Comparison of ENCODE assay signal across 8 mouse cellular contexts in the genomic region with DNA sequence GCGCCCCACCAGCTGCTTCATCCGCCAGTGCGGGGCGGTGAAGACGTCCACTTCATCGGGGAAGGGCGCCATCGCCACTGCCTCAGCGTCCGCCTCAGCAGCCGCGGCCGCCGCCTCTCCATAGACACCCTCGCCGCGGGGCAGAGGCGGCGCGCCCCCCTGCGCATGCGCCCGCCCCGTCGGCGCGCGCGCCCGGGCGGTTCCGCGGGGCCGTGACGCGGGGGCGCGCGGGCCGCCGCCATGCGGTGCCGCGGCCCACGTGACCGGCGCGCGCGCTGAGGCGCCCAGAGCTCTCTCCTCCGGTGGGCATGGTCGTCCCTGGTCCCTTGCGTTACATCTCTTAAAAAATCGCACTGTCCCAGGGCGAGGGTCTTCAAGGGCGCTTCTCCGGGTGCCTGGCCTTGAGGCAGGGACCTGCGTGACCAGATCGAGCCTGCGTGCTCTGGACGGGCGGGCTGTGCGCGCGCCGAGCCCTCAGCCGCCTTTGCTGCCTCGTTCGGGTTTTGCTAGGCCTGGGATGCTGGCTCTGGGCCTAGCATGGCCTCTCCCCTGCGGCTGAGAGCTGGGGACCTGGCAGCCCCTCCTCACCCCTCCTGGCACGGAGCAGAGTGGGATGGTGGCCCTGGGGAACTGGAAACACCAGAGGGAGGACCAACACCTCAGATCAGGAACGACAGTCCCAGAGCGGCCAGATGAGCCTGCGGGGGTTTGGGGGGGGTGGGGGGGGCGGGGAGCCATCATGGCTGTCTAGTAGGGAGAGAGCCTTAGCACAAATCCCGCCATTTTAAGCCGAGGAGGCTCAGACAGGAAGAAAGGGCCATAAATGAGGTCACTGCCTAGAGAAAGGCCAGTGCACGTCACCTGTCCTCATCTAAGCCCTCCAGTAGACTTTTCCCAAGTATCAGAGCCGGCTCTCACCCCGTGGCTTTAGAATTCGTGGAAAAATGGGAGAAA. TPM values are rescaled to one million over a fixed set of nuclear protein-coding genes. Genes with fewer than 3 reads are reported as not detected.
DNase-seq lines count a peak whose midpoint lies in the region; ATAC-seq and TF ChIP-seq lines count a peak whose summit lies in the region.

No protein-coding gene starts in this region.

- H3K36me3 ChIP-seq in heart, embryonic 12.5 days = 0 out of 2 replicates have a peak, but pooled peaks cover 3% of the 10 kb centered on the region
- no peaks in the 10 kb centered on the region for H3K36me3 ChIP-seq in kidney, postnatal 0 days (ENCODE audit: insufficient read depth, low read length)
- H3K36me3 ChIP-seq in liver, embryonic 13.5 days = no peaks in the 10 kb centered on the region
- no peaks in the 10 kb centered on the region for H3K36me3 ChIP-seq in stomach, embryonic 15.5 days

- 4% methylated on average over 82 of the region's 82 CpGs for WGBS in heart, embryonic 12.5 days
- WGBS in kidney, postnatal 0 days = 2% methylated on average over 81 of the region's 82 CpGs
- WGBS in liver, embryonic 13.5 days (ENCODE audit: insufficient replicate concordance) = 4% methylated on average over 74 of the region's 82 CpGs
- WGBS in stomach, embryonic 15.5 days = 3% methylated on average over 80 of the region's 82 CpGs

- H3K4me2 ChIP-seq in heart, embryonic 12.5 days = peak overlapping the region; percentile 78
- peak overlapping the region; percentile 84 for H3K4me2 ChIP-seq in kidney, postnatal 0 days (ENCODE audit: low read length)
- peak overlapping the region; percentile 95 for H3K4me2 ChIP-seq in liver, embryonic 13.5 days
- H3K4me2 ChIP-seq in stomach, embryonic 15.5 days = peak overlapping the region; percentile 81

- peak; percentile 93 for TF ChIP-seq POLR2A in brain, embryonic 14.5 days (IDR thresholded peaks at IDR 0.05; ENCODE audit: borderline replicate concordance, extremely low read depth, insufficient read depth, insufficient read length, poor library complexity, severe bottlenecking)

- TF ChIP-seq CTCF in brain, embryonic 14.5 days (IDR thresholded peaks at IDR 0.05; ENCODE audit: borderline replicate concordance, extremely low read depth, insufficient read depth, insufficient read length) = no peak
- TF ChIP-seq CTCF in kidney, postnatal 0 days (IDR thresholded peaks at IDR 0.05; ENCODE audit: low read depth) = no peak

- no peaks in the 10 kb centered on the region for H3K27me3 ChIP-seq in heart, embryonic 12.5 days (replicated peaks)
- no peaks in the 10 kb centered on the region for H3K27me3 ChIP-seq in kidney, postnatal 0 days (ENCODE audit: insufficient read depth, low read length)
- no peaks in the 10 kb centered on the region for H3K27me3 ChIP-seq in liver, embryonic 13.5 days
- H3K27me3 ChIP-seq in stomach, embryonic 15.5 days (replicated peaks) = no peaks in the 10 kb centered on the region

- H3K27ac ChIP-seq in heart, embryonic 12.5 days (ENCODE audit: poor library complexity, severe bottlenecking) = peak overlapping the region; percentile 92
- H3K27ac ChIP-seq in kidney, postnatal 0 days = peak overlapping the region; percentile 93
- peak overlapping the region; percentile 81 for H3K27ac ChIP-seq in liver, embryonic 13.5 days
- H3K27ac ChIP-seq in stomach, embryonic 15.5 days = peak overlapping the region; percentile 92

- peak; percentile 82 for ATAC-seq in erythroblast, adult 5-6 weeks (replicated peaks; ENCODE audit: low FRiP score, poor library complexity, severe bottlenecking)
- ATAC-seq in heart, embryonic 12.5 days (ENCODE audit: insufficient number of reproducible peaks, low FRiP score) = peak; percentile 92
- peak; percentile 93 for ATAC-seq in kidney, postnatal 0 days (replicated peaks; ENCODE audit: low FRiP score, low read depth)
- peak; percentile 88 for ATAC-seq in liver, embryonic 13.5 days (ENCODE audit: low read depth)
- ATAC-seq in stomach, embryonic 15.5 days (ENCODE audit: insufficient read depth, low FRiP score, low read depth) = peak; percentile 89

- DNase-seq in CD4-positive helper T cell, adult 2 months (ENCODE audit: low read depth, low spot score) = peak; percentile 87
- DNase-seq in brain, embryonic 14.5 days (ENCODE audit: low read depth) = peak; percentile 92
- DNase-seq in kidney, postnatal 0 days (ENCODE audit: low spot score) = peak; percentile 82
- peak; percentile 66 for DNase-seq in liver, embryonic 13.5 days
- peak; percentile 85 for DNase-seq in neural tube, embryonic 10.5 days (ENCODE audit: extremely low spot score, low spot score)

- H3K4me1 ChIP-seq in heart, embryonic 12.5 days (replicated peaks) = peaks cover 15% of the 10 kb centered on the region
- 0 out of 2 replicates have a peak, but pooled peaks cover 10% of the 10 kb centered on the region for H3K4me1 ChIP-seq in kidney, postnatal 0 days (replicated peaks; ENCODE audit: insufficient read depth, low read length)
- H3K4me1 ChIP-seq in liver, embryonic 13.5 days (replicated peaks) = peaks cover 44% of the 10 kb centered on the region
- peaks cover 10% of the 10 kb centered on the region for H3K4me1 ChIP-seq in stomach, embryonic 15.5 days

- peak overlapping the region; percentile 97 for H3K9ac ChIP-seq in heart, embryonic 12.5 days
- peak overlapping the region; percentile 97 for H3K9ac ChIP-seq in kidney, postnatal 0 days (ENCODE audit: low read depth, low read length)
- H3K9ac ChIP-seq in liver, embryonic 13.5 days = peak overlapping the region; percentile 94
- H3K9ac ChIP-seq in stomach, embryonic 15.5 days = peak overlapping the region; percentile 89

- peak overlapping the region; percentile 85 for H3K4me3 ChIP-seq in heart, embryonic 12.5 days
- peak overlapping the region; percentile 92 for H3K4me3 ChIP-seq in kidney, postnatal 0 days (replicated peaks; ENCODE audit: low read depth, low read length)
- H3K4me3 ChIP-seq in liver, embryonic 13.5 days (replicated peaks) = peak overlapping the region; percentile 88
- peak overlapping the region; percentile 87 for H3K4me3 ChIP-seq in stomach, embryonic 15.5 days (replicated peaks)

- no peaks in the 10 kb centered on the region for H3K9me3 ChIP-seq in heart, embryonic 12.5 days (replicated peaks)
- H3K9me3 ChIP-seq in kidney, postnatal 0 days (replicated peaks; ENCODE audit: low read length) = no peaks in the 10 kb centered on the region
- no peaks in the 10 kb centered on the region for H3K9me3 ChIP-seq in liver, embryonic 13.5 days (replicated peaks)
- H3K9me3 ChIP-seq in stomach, embryonic 15.5 days = no peaks in the 10 kb centered on the region

RNA-seq across cellular contexts. Expression of a gene that starts 36.4 kb away (rescaled TPM):
- 0.04 and 0.11 TPM in 2 replicates for polyA plus RNA-seq in brain, embryonic 14.5 days (2012; rRNA removed)
- total RNA-seq in erythroblast, adult 5-6 weeks (2015; ENCODE audit: low replicate concordance) = 0.96 and 8.4 TPM in 2 replicates
- 4.9 and 5.4 TPM in 2 replicates for total RNA-seq in erythroblast, adult 5-6 weeks (2017; ENCODE audit: low replicate concordance)
- polyA plus RNA-seq in heart, embryonic 12.5 days (2016; fragmentation: Nextera tagmentation; extraction: Ambion mirVana) = 0.06 and 0.09 TPM in 2 replicates
- polyA plus RNA-seq in kidney, postnatal 0 days (2015; fragmentation: Nextera tagmentation; extraction: Ambion mirVana) = 4.0 and 4.1 TPM in 2 replicates
- polyA plus RNA-seq in liver, embryonic 13.5 days (2015; fragmentation: Nextera tagmentation; extraction: Ambion mirVana) = 0.16 and 0.35 TPM in 2 replicates
- polyA plus RNA-seq in stomach, embryonic 15.5 days (2015; fragmentation: Nextera tagmentation; extraction: Ambion mirVana) = 0.72 and 3.0 TPM in 2 replicates

RNA-seq across cellular contexts. Expression of a gene that starts 39.2 kb away (rescaled TPM):
- polyA plus RNA-seq in brain, embryonic 14.5 days (2012; rRNA removed) = 51.5 and 53.7 TPM in 2 replicates
- total RNA-seq in erythroblast, adult 5-6 weeks (2015; ENCODE audit: low replicate concordance) = 20.1 and 25.2 TPM in 2 replicates
- total RNA-seq in erythroblast, adult 5-6 weeks (2017; ENCODE audit: low replicate concordance) = 20.9 and 21.9 TPM in 2 replicates
- 48.2 and 50.0 TPM in 2 replicates for polyA plus RNA-seq in heart, embryonic 12.5 days (2016; fragmentation: Nextera tagmentation; extraction: Ambion mirVana)
- polyA plus RNA-seq in kidney, postnatal 0 days (2015; fragmentation: Nextera tagmentation; extraction: Ambion mirVana) = 61.0 and 62.1 TPM in 2 replicates
- 22.3 and 28.4 TPM in 2 replicates for polyA plus RNA-seq in liver, embryonic 13.5 days (2015; fragmentation: Nextera tagmentation; extraction: Ambion mirVana)
- 55.1 and 56.4 TPM in 2 replicates for polyA plus RNA-seq in stomach, embryonic 15.5 days (2015; fragmentation: Nextera tagmentation; extraction: Ambion mirVana)

Comparison
In these comparisons a context has a peak if more than half of its experiments do, and no peak if none do; other contexts are left out.
1. Peak in every context shown above with its lines: DNase-seq, ATAC-seq, H3K4me3 ChIP-seq and H3K27ac ChIP-seq.